11 mouse cellular contexts compared by ENCODE assay signal in the genomic region with DNA sequence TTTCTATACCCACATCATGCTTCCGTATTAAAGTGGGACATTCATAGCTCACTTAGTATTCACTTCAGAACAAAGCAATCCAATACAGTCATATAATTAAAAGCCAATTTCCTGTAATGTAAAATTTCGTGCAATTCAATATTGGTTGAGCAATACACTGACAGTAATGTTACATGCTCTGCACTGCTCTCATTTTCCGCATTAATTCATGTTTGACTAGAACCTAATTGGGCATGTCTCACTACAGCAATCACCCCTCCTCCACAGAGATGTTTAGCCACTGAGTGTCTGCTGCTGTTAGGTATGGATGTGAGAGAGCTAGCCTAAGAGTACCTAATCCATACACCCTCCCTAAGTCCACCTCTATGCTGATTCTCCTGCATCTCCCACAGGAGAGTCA.
"Had no signal": no experiment of that assay in that cellular context is flagged by ENCODE, and none has a peak within 500 bp of the region (broad histone marks: within the 10 kb centered on the region; RNA-seq: fewer than 3 reads in every experiment).

No protein-coding gene starts in this region.

- H3K9me3 ChIP-seq: kidney, embryonic 15.5 days; limb, embryonic 13.5 days; midbrain, embryonic 15.5 days had no signal

- H3K9ac ChIP-seq: kidney, embryonic 15.5 days; limb, embryonic 13.5 days; liver, embryonic 14.5 days; midbrain, embryonic 15.5 days had no signal

- H3K4me3 ChIP-seq: kidney, embryonic 15.5 days; limb, embryonic 13.5 days; midbrain, embryonic 15.5 days had no signal

- H3K27ac ChIP-seq: kidney, embryonic 15.5 days; limb, embryonic 13.5 days; liver, embryonic 14.5 days; midbrain, embryonic 15.5 days had no signal

- H3K4me2 ChIP-seq: kidney, embryonic 15.5 days; limb, embryonic 13.5 days; midbrain, embryonic 15.5 days had no signal

- H3K27me3 ChIP-seq: kidney, embryonic 15.5 days; limb, embryonic 13.5 days; midbrain, embryonic 15.5 days had no signal

- H3K36me3 ChIP-seq: kidney, embryonic 15.5 days; limb, embryonic 13.5 days; midbrain, embryonic 15.5 days had no signal

- ATAC-seq: midbrain, embryonic 15.5 days had no signal

- H3K4me1 ChIP-seq: kidney, embryonic 15.5 days; limb, embryonic 13.5 days; midbrain, embryonic 15.5 days had no signal

- DNase-seq: kidney, adult 18-20 months; kidney, postnatal 14 days; left cerebral cortex, postnatal 4 days; lung, adult 18-20 months; spleen, adult 18-20 months; thymus, adult 18-20 months; thymus, postnatal 14 days had no signal
